Mouse (Mus musculus) cerebellum, adult 9-10 months (tissue): ENCODE data around the gene Sh2d2a.
A peak's percentile ranks its signal among the peaks of the same experiment; 100 is the strongest.
"Not testable (repeated sequence)": the region's sequence is repeated elsewhere in the genome, so short reads cannot be mapped to it uniquely, and the experiment has no call there.

ENCODE experiments used
- DNase-seq: peaks from one replicate; pipeline ENCODE4 v3.0.0; 2022

Gene Sh2d2a

GRCm38 (mm10) chr3:87846650-87847110 is at the start of gene Sh2d2a:
Sh2d2a (plus strand) TSS chr3:87846755.
- no peak for DNase-seq

- peak; percentile 26 for DNase-seq
Measured at GRCm38 (mm10) chr3:87801681-87802080, 44.9 kb upstream of the Sh2d2a start.

GRCm38 (mm10) chr3:87804038-87804677 is 42.4 kb upstream of the Sh2d2a start:
- no peak for DNase-seq

- DNase-seq, result no peak
Measured at GRCm38 (mm10) chr3:87809322-87809962, 37.1 kb upstream of the Sh2d2a start.

GRCm38 (mm10) chr3:87811297-87811696 is 35.3 kb upstream of the Sh2d2a start:
- DNase-seq, result no peak

- DNase-seq, result no peak
Measured at GRCm38 (mm10) chr3:87812413-87812812, 34.1 kb upstream of the Sh2d2a start.

GRCm38 (mm10) chr3:87812873-87813272 is 33.7 kb upstream of the Sh2d2a start:
- DNase-seq, result peak; percentile 25

GRCm38 (mm10) chr3:87816166-87816565 is 30.4 kb upstream of the Sh2d2a start:
- DNase-seq, result no peak

- peak; percentile 81 for DNase-seq
Measured at GRCm38 (mm10) chr3:87816646-87817093, 29.9 kb upstream of the Sh2d2a start.

- no peak for DNase-seq
Measured at GRCm38 (mm10) chr3:87818226-87818625, 28.3 kb upstream of the Sh2d2a start.

- not testable (repeated sequence) for DNase-seq
Measured at GRCm38 (mm10) chr3:87824206-87824605, 22.3 kb upstream of the Sh2d2a start, which contains the start of gene Pear1. Pear1 (minus strand) TSS chr3:87824306.

- no peak for DNase-seq
Measured at GRCm38 (mm10) chr3:87828435-87828834, 18.1 kb upstream of the Sh2d2a start.

- no peak for DNase-seq
Measured at GRCm38 (mm10) chr3:87829025-87829424, 17.5 kb upstream of the Sh2d2a start.

GRCm38 (mm10) chr3:87832109-87832859 is 14.3 kb upstream of the Sh2d2a start:
- DNase-seq, result no peak

GRCm38 (mm10) chr3:87833482-87833881 is 13.1 kb upstream of the Sh2d2a start:
- no peak for DNase-seq

GRCm38 (mm10) chr3:87838622-87839021 is 7.9 kb upstream of the Sh2d2a start:
- peak; percentile 61 for DNase-seq

GRCm38 (mm10) chr3:87840858-87841257 is 5.7 kb upstream of the Sh2d2a start:
- no peak for DNase-seq

GRCm38 (mm10) chr3:87844981-87845380 is 1.6 kb upstream of the Sh2d2a start:
- DNase-seq, result no peak

GRCm38 (mm10) chr3:87846186-87846585 is 369 bp upstream of the Sh2d2a start:
- no peak for DNase-seq

- DNase-seq, result no peak
Measured at GRCm38 (mm10) chr3:87847680-87848079, 1.1 kb downstream of the Sh2d2a start.

- no peak for DNase-seq
Measured at GRCm38 (mm10) chr3:87849117-87849516, 2.6 kb downstream of the Sh2d2a start.

- DNase-seq, result no peak
Measured at GRCm38 (mm10) chr3:87854795-87855568, 8.4 kb downstream of the Sh2d2a start.

- DNase-seq, result no peak
Measured at GRCm38 (mm10) chr3:87855936-87856335, 9.4 kb downstream of the Sh2d2a start.
